Mouse (Mus musculus): ENCODE results near the gene Trpm3.

- TF ChIP-seq CTCF (IDR thresholded peaks at IDR 0.05; ENCODE audit: control insufficient read depth, insufficient read depth, insufficient replicate concordance, low read depth, low read length) = no peak
- no peak for TF ChIP-seq POLR2A (IDR thresholded peaks at IDR 0.05; ENCODE audit: control insufficient read depth, low read depth, low read length)
These were observed 162.1 kb downstream of the Trpm3 start for GRCm38 (mm10) chr19:22300906-22301305.
